Comparison of ENCODE assay signal across 23 mouse cellular contexts in genomic region chr16:8568881-8569280, GRCm38 (mm10).
"Had no signal": no experiment of that assay in that cellular context is flagged by ENCODE, and none has a peak within 500 bp of the region (broad histone marks: within the 10 kb centered on the region; RNA-seq: fewer than 3 reads in every experiment).

No protein-coding gene starts in this region.

- H3K4me2 ChIP-seq: heart, embryonic 12.5 days; hindbrain, embryonic 13.5 days; hindbrain, embryonic 15.5 days; kidney, embryonic 15.5 days; limb, embryonic 12.5 days; liver, embryonic 11.5 days had no signal

- H3K27ac ChIP-seq: gastrocnemius, adult 2 months; heart, adult 2 months; hindbrain, embryonic 13.5 days; hindbrain, embryonic 15.5 days; hindbrain, postnatal 0 days; kidney, embryonic 15.5 days; kidney, postnatal 0 days; limb, embryonic 12.5 days had no signal

- H3K36me3 ChIP-seq: hindbrain, embryonic 15.5 days had no signal

- ATAC-seq: forebrain, embryonic 16.5 days; hindbrain, postnatal 0 days; intestine, embryonic 16.5 days had no signal

- DNase-seq: gastrocnemius, adult 2 months; gastrocnemius, postnatal 14 days; gastrocnemius, postnatal 36 days; heart, adult 2 months; heart, postnatal 10 days; kidney, adult 11 months; kidney, adult 2 months; kidney, adult 9 months; kidney, postnatal 14 days; kidney, postnatal 36 days; layer of hippocampus, adult 9-11 months; layer of hippocampus, postnatal 36 days; left cerebral cortex, postnatal 4 days had no signal

- H3K27me3 ChIP-seq: heart, embryonic 12.5 days; hindbrain, embryonic 13.5 days; hindbrain, embryonic 15.5 days; kidney, embryonic 15.5 days; limb, embryonic 12.5 days had no signal

- H3K9me3 ChIP-seq: heart, embryonic 12.5 days; hindbrain, embryonic 13.5 days; hindbrain, embryonic 15.5 days; kidney, embryonic 15.5 days; limb, embryonic 12.5 days had no signal

- H3K4me1 ChIP-seq: kidney, embryonic 15.5 days had no signal

- H3K4me3 ChIP-seq: gastrocnemius, adult 2 months; heart, adult 2 months; heart, embryonic 12.5 days; hindbrain, embryonic 13.5 days; hindbrain, embryonic 15.5 days; kidney, embryonic 15.5 days; limb, embryonic 12.5 days had no signal

- H3K9ac ChIP-seq: heart, embryonic 12.5 days; hindbrain, embryonic 13.5 days; hindbrain, embryonic 15.5 days; kidney, embryonic 15.5 days; limb, embryonic 12.5 days had no signal
